Mouse (Mus musculus) kidney, adult 2 months (tissue): ENCODE measurements at regions not wholly inside any gene's neighbourhood (a gene's known extent, or its start where the extent isn't known, plus 50 kb on each side); places are given as distances from the start of the nearest gene placed in this dataset.

ENCODE experiments used
- DNase-seq: peaks from one replicate; pipeline ENCODE4 v3.0.0; 2021
- H3K27ac ChIP-seq: fragments of 200-500 bp; 2 replicates; pipeline ENCODE4 v1.5.1; 2012; ENCODE audit warnings: low read depth, low read length, control low read depth, inconsistent platforms; ENCODE audit not compliant: insufficient read depth
- H3K27me3 ChIP-seq: fragments of 200-500 bp; replicated peaks from 2 replicates; pipeline ENCODE4 v1.6.1; 2012; ENCODE audit warnings: mild to moderate bottlenecking, moderate library complexity, low read length, inconsistent platforms; ENCODE audit not compliant: control insufficient read depth, insufficient read depth
- H3K36me3 ChIP-seq: fragments of 200-500 bp; 2 replicates; pipeline ENCODE4 v1.6.1; 2012; ENCODE audit warnings: mild to moderate bottlenecking, moderate library complexity, low read length, inconsistent platforms; ENCODE audit not compliant: control insufficient read depth, insufficient read depth
- H3K4me1 ChIP-seq: fragments of 200-500 bp; 2 replicates; pipeline ENCODE4 v1.6.1; 2011; ENCODE audit warnings: low read length; ENCODE audit not compliant: control insufficient read depth, insufficient read depth
- H3K4me3 ChIP-seq: fragments of 200-500 bp; 2 replicates; pipeline ENCODE4 v1.5.1; 2011; ENCODE audit warnings: mild to moderate bottlenecking, low read depth, low read length, control low read depth; ENCODE audit not compliant: insufficient read depth
- CTCF ChIP-seq: fragments of 200-500 bp; conservative IDR thresholded peaks from 2 replicates; pipeline ENCODE4 v1.5.1; 2011; ENCODE audit warnings: low read depth, mild to moderate bottlenecking, control low read depth, low read length, moderate library complexity, mixed read lengths; ENCODE audit not compliant: insufficient read depth, insufficient read length
- POLR2A ChIP-seq: fragments of 200-500 bp; IDR thresholded peaks from one replicate; pipeline ENCODE4 v1.6.1; 2011; ENCODE audit warnings: low read depth, low read length, control low read depth
- WGBS: fragments of 180-500 bp; shearing (Covaris S2); methylation state at CpG from one replicate; pipeline ENCODE4 v1.1.7; 2018; 5-methylcytosine and 5-hydroxymethylcytosine counted together

- Histone ChIP-seq H3K4me3 (no peak overlapping the region), H3K27me3 (no peaks in the 10 kb centered on the region), H3K27ac (no peak overlapping the region), H3K4me1 (0 out of 2 replicates have a peak, but pooled peaks cover 3% of the 10 kb centered on the region), H3K36me3 (no peaks in the 10 kb centered on the region)
- 82% methylated on average over 1 of the region's 1 CpGs for WGBS
- TF ChIP-seq POLR2A, result no peak
- no peak for TF ChIP-seq CTCF
- DNase-seq, result no peak
Observed at GRCm38 (mm10) chr13:43852888-43853287, 68.3 kb downstream of the Cd83 start.

GRCm38 (mm10) chr13:43854973-43855372 is 70.4 kb downstream of the Cd83 start:
- 98% methylated on average over 2 of the region's 2 CpGs for WGBS
- Histone ChIP-seq H3K4me1 (peaks cover 3% of the 10 kb centered on the region; the same call in 1 of the 2 replicates), H3K27me3 (no peaks in the 10 kb centered on the region), H3K36me3 (no peaks in the 10 kb centered on the region), H3K4me3 (no peak overlapping the region), H3K27ac (no peak overlapping the region)
- TF ChIP-seq POLR2A, result no peak
- no peak for TF ChIP-seq CTCF
- DNase-seq, result no peak

GRCm38 (mm10) chr13:43860932-43861331 is 76.4 kb downstream of the Cd83 start:
- peak overlapping the region; percentile 76 for H3K27ac ChIP-seq
- no peaks in the 10 kb centered on the region for H3K27me3 ChIP-seq
- no peaks in the 10 kb centered on the region for H3K36me3 ChIP-seq
- DNase-seq, result peak; percentile 79
- TF ChIP-seq POLR2A, result no peak
- no peak for TF ChIP-seq CTCF
- H3K4me1 ChIP-seq, result peaks cover 27% of the 10 kb centered on the region
- WGBS, result 10% methylated on average over 4 of the region's 4 CpGs
- H3K4me3 ChIP-seq, result no peak overlapping the region

GRCm38 (mm10) chr13:43861424-43861823 is 76.8 kb downstream of the Cd83 start:
- no peak for TF ChIP-seq POLR2A
- TF ChIP-seq CTCF, result no peak
- peak overlapping the region; percentile 76 for H3K27ac ChIP-seq
- 48% methylated on average over 7 of the region's 7 CpGs for WGBS
- no peaks in the 10 kb centered on the region for H3K27me3 ChIP-seq
- no peaks in the 10 kb centered on the region for H3K36me3 ChIP-seq
- H3K4me1 ChIP-seq, result peaks cover 27% of the 10 kb centered on the region
- DNase-seq, result peak; percentile 45
- no peak overlapping the region for H3K4me3 ChIP-seq

GRCm38 (mm10) chr13:43862056-43862455 is 77.5 kb downstream of the Cd83 start:
- Histone ChIP-seq H3K36me3 (no peaks in the 10 kb centered on the region), H3K27me3 (no peaks in the 10 kb centered on the region), H3K4me1 (peaks cover 27% of the 10 kb centered on the region), H3K27ac (peak overlapping the region; percentile 76; the same call in 1 of the 2 replicates), H3K4me3 (no peak overlapping the region)
- no peak for TF ChIP-seq CTCF
- TF ChIP-seq POLR2A, result no peak
- WGBS, result 64% methylated on average over 5 of the region's 5 CpGs
- DNase-seq, result no peak

GRCm38 (mm10) chr13:43862586-43862985 is 78.0 kb downstream of the Cd83 start:
- H3K27me3 ChIP-seq, result no peaks in the 10 kb centered on the region
- peaks cover 27% of the 10 kb centered on the region for H3K4me1 ChIP-seq
- peak; percentile 35 for DNase-seq
- H3K27ac ChIP-seq, result no peak overlapping the region
- TF ChIP-seq CTCF, result no peak
- no peak for TF ChIP-seq POLR2A
- WGBS, result 55% methylated on average over 6 of the region's 6 CpGs
- H3K36me3 ChIP-seq, result no peaks in the 10 kb centered on the region
- H3K4me3 ChIP-seq, result no peak overlapping the region

GRCm38 (mm10) chr13:43863581-43864100 is 79.1 kb downstream of the Cd83 start:
- Histone ChIP-seq H3K27ac (no peak overlapping the region), H3K4me3 (no peak overlapping the region), H3K36me3 (no peaks in the 10 kb centered on the region), H3K27me3 (no peaks in the 10 kb centered on the region), H3K4me1 (peaks cover 27% of the 10 kb centered on the region)
- TF ChIP-seq CTCF (no peak), POLR2A (no peak)
- WGBS, result 73% methylated on average over 7 of the region's 7 CpGs
- peak; percentile 50 for DNase-seq
